Mouse (Mus musculus): ENCODE data around the gene 1110051M20Rik. TPM values are rescaled to one million over a fixed set of nuclear protein-coding genes. Genes with fewer than 3 reads are reported as not detected.

1110051M20Rik gene
- total RNA-seq, 2 experiments from 2014 or later = 19.3 TPM

Small RNA genes lying within 50 kb of the gene (microRNA-seq; reads per million reads assigned to microRNA genes)
- not detected for gene Gm22071

Other genes with a start within 250 kb of the 1110051M20Rik start
- gene Nr1h3, start 241.9 kb downstream of the 1110051M20Rik start, total RNA-seq (2021) = 10 to 100 TPM; 26.2 to 34.3 TPM
- gene Acp2, start 241.8 kb downstream of the 1110051M20Rik start, total RNA-seq (2021) = 10 to 100 TPM; 47.8 to 47.9 TPM
- gene Ddb2, start 207.7 kb downstream of the 1110051M20Rik start, total RNA-seq (2021) = 10 to 100 TPM in 1 of 2 experiments, 1 to 10 TPM in 1; 8.8 to 10.5 TPM
- 100 to 1,000 TPM in 1 of 2 experiments, 10 to 100 TPM in 1; 52.8 to 124 TPM for gene Pacsin3, start 188.8 kb downstream of the 1110051M20Rik start, total RNA-seq (2021)
- 10 to 100 TPM; 88.2 to 94.6 TPM for gene Arfgap2, start 179.7 kb downstream of the 1110051M20Rik start, total RNA-seq (2021)
- 1 to 10 TPM; 4.3 to 4.8 TPM for gene Lrp4, start 12.8 kb upstream of the 1110051M20Rik start, total RNA-seq (2021)
- 10 to 100 TPM; 46.8 to 47.7 TPM for gene Ckap5, start 82.1 kb upstream of the 1110051M20Rik start, total RNA-seq (2021)
- 1 to 10 TPM in 1 of 2 experiments, under 1 TPM in 1; 0.20 to 1.1 TPM for gene F2, start 191.7 kb upstream of the 1110051M20Rik start, total RNA-seq (2021)
- gene Zfp408, start 205.1 kb upstream of the 1110051M20Rik start, total RNA-seq (2021) = 10 to 100 TPM in 1 of 2 experiments, 1 to 10 TPM in 1; 9.7 to 11.6 TPM
- gene Arhgap1, start 205.2 kb upstream of the 1110051M20Rik start, total RNA-seq (2021) = 10 to 100 TPM; 63.7 to 68.4 TPM

Measured in adrenal gland, postnatal 36 days (tissue).